Mouse (Mus musculus) erythroblast, embryonic 14.5 days (primary cell): ENCODE measurements at regions not wholly inside any gene's neighbourhood (a gene's known extent, or its start where the extent isn't known, plus 50 kb on each side); places are given as distances from the start of the nearest gene placed in this dataset.

Source experiments
- GATA1 ChIP-seq: IDR thresholded peaks from 2 replicates; pipeline ENCODE4 v1.6.1; 2012; ENCODE audit warnings: low read length, inconsistent platforms, mixed read lengths
- TAL1 ChIP-seq: IDR thresholded peaks from 3 replicates; pipeline ENCODE4 v1.6.1; 2012; ENCODE audit warnings: low read length, inconsistent platforms, mixed read lengths

DNA sequence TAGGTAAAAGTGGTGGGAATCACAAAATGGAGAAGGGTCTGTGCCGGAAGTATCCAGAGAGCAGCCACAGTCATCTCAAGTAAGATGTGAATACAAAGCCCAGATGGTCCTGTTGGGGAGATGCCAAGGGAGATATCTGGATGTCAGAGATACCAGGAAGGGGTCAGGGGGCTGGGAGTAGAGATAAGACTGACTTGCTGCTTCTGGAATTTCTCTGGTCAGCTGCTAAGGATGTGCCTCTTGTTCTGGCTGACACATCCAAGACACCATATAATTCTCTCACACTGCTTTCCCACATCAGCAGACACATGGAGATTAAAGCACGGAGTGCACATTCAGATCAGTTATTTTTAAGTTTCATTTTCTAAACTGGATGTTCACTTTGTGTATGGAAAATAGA is 600.3 kb upstream of the Marcks start:
- TF ChIP-seq TAL1 (no peak), GATA1 (no peak)
